Mouse (Mus musculus) left cerebral cortex, postnatal 14 days (tissue): ENCODE results near the gene Usp15. TPM values are rescaled to one million over a fixed set of nuclear protein-coding genes. Genes with fewer than 3 reads are reported as not detected.
"Not testable (repeated sequence)": the region's sequence is repeated elsewhere in the genome, so short reads cannot be mapped to it uniquely, and the experiment has no call there.

Source experiments
- DNase-seq, 2 experiments: peaks; one replicate each; pipeline ENCODE4 v3.0.0; 2021 to 2022; ENCODE audit warnings: low spot score in 2 of 2, mixed read lengths in 1 of 2
- intact Hi-C: fragments of 180-260 bp; cut with DNase I; formaldehyde crosslinking; loops from one replicate; pipeline ENCODE4 v1.15.1; 2025
- long read RNA-seq, 2 experiments: library from polyadenylated mRNA; stranded (forward); transcript quantifications; one replicate each; pipeline ENCODE4 v2.0.0; 2021
- total RNA-seq, 2 experiments: library from RNA; stranded (reverse); gene quantifications; 2 replicates each; pipeline ENCODE4 v1.2.3; 2021

Usp15 gene
- total RNA-seq, result 100 to 1,000 TPM; 101 to 113 TPM
- long read RNA-seq, experiment 1, full-length matches to known transcripts, result 81 of 92 reads
- long read RNA-seq, experiment 1, partial matches to known transcripts, result 3 of 92 reads
- long read RNA-seq, experiment 1, other reads (novel, unspliced or antisense), result 8 of 92 reads
- long read RNA-seq, experiment 2, full-length matches to known transcripts, result 59 of 70 reads
- long read RNA-seq, experiment 2, partial matches to known transcripts, result 5 of 70 reads
- long read RNA-seq, experiment 2, other reads (novel, unspliced or antisense), result 6 of 70 reads

DNA sequence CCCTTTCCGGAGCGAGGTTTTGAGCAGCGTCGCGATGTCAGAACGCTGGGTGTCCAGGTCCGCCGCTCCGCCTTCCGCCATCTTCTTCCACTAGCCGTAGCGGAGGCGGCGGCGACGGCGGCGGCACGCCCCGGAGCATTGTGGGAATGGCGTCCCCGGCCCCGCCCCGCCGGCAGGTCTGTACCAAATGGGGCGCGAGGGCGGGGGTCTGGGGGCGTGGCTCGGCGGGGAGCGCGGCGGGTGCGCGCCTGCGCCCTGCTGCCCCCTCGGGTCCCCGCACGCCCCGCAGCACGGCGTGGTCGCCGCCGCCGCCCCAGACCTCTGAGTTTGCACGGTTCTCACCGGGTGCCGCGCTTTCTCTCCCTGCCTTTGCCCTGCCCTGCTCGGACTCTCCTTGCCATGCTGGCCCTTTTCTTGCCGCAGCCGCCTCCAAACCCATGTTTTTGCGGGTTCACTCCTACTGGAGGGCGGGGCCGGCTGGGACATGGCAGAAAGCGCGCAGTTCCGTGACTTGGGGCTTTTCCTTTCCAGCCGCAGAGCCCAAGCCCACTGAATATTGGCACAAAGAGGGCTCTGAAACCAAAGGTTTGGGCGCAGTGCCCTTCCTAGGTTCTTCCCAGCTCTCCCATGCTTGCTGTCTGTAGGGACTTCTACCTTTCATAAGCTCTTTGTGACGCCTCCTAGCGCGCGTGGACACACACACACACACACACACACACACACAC is at the start of gene Usp15:
Gene Usp15, minus strand, starts transcription at position 161 of the 725 bp plus-strand sequence.
- DNase-seq, result peak; percentile 92 to 94
- intact Hi-C loops, result no loop called here

- intact Hi-C loops, result no loop called here
Measured at GRCm38 (mm10) chr10:123229420-123229819, 32.6 kb upstream of the Usp15 start.

DNA sequence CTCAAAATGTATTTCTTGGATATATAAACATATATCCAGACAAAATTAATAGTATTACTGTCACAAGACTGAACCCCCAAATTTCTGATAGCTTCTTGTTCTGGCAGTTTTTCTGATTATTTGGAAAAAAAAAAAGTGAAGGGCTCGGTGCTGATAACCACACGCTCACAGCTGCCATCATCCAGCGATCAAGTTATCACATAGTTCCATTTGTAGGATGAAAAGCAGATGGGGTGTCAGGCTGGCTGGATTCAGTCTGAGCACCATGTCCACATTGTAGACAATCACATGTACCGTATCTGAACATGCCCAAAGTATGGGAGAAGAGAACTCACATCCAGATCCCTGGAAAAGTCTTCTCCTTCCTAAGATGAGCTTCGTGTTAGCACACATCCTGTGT is 26.0 kb upstream of the Usp15 start:
- DNase-seq, result no peak
- intact Hi-C loops, result no loop called here

More at GRCm38 (mm10) chr10:123229420-123229819, 32.6 kb upstream of the Usp15 start:
- no peak for DNase-seq

GRCm38 (mm10) chr10:123209517-123209916 is 12.7 kb upstream of the Usp15 start:
- DNase-seq, result no peak
- intact Hi-C loops, result no loop called here

GRCm38 (mm10) chr10:123208336-123208735 is 11.5 kb upstream of the Usp15 start:
- intact Hi-C loops, result no loop called here
- DNase-seq, result no peak

GRCm38 (mm10) chr10:123206074-123206473 is 9.3 kb upstream of the Usp15 start:
- intact Hi-C loops, result no loop called here
- DNase-seq, result no peak

DNA sequence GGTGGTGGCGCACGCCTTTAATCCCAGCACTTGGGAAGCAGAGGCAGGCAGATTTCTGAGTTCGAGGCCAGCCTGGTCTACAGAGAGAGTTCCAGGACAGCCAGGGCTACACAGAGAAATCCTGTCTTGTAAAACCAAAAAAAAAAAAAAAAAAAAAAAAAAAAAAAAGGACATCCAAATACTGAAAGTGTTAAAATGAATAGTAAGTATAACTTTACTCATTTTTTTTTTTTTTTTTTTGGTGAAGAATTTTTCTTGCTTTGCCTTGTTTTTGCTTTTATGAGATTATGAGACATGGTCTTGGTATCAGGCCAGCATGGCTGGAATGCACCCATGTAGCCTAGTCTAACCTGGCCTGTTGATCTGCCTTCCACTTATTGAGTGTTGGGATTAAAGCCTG is 8.6 kb upstream of the Usp15 start:
- intact Hi-C loops, DNase-seq: not testable (repeated sequence)

DNA sequence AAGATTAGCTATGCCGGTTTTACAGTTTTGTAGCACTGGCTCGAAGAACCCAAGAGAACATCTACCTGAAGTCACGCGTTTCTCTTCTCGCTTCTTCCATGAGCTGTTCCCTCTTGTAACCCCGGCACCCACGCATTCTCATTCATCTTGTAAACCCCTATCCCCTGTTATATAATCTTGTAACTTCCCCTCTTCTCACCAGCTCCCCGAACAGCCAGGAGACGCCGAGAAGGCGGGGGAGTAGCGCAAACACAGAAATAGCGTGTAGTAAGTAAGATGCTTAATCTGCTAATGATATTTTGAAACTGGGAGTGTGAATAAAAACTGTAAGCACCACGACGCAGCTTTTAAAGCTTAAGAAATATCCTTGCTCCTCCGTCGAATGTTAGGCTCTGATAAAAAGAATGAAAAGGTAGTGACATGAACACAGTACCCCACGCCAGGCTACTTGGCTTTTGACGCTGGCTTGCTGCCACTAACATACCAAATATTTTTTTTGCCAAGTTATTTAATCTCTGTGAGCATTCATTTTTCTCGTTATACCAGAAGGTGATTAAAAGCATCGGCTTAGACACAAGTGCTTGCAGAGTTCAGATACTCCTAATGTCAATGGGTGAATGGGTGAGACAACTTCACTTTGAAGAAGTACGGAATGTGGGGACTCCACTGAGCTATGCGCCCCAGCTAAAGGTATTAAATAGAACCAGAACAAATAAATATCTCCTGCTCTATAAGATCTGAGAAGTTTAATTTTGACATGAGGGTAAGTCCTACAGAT is 5.4 kb upstream of the Usp15 start:
- intact Hi-C loops, result no loop called here

DNA sequence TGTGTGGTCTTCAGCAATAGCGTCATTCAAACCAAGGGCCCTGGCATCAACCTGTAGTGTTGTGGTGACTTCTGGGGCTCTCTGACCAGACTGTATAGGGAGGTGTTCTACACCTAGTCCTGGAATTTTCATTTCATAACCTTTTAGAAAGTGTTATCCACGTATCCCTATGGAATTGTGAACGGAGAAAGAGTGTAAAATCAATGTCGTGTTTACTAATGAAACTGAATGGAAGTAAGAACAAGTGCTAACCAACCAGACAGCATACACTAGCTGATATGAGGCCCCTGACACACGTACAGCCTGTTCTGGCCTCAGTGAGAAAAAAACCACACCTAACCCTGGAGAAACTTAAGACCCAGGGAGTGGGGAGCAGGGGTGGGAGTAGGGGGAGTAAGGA is 4.6 kb upstream of the Usp15 start:
- intact Hi-C loops, result no loop called here
- DNase-seq, result no peak

More for the DNA sequence above, 5.4 kb upstream of the Usp15 start:
- DNase-seq, result peak in 1 of 2 experiments; percentile 45

GRCm38 (mm10) chr10:123200996-123201395 is 4.2 kb upstream of the Usp15 start:
- intact Hi-C loops, result no loop called here
- DNase-seq, result no peak

DNA sequence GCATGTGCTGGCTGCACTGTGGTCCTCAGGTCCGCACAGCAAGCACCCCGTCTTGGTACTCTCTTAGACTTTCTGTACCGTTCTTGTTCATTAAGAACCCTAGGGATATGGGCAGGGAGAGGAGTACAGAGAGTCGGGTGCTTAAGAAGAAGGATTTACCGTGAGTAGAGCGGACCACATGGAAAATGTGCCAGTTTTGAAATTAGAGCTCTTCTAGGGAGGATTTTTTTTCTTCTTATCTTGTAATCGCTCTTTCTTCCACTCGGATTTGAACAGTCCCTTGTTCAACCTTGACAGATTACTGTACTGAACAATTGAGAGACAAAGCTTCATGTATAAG is 3.5 kb upstream of the Usp15 start:
- no peak for DNase-seq
- intact Hi-C loops, result no loop called here

DNA sequence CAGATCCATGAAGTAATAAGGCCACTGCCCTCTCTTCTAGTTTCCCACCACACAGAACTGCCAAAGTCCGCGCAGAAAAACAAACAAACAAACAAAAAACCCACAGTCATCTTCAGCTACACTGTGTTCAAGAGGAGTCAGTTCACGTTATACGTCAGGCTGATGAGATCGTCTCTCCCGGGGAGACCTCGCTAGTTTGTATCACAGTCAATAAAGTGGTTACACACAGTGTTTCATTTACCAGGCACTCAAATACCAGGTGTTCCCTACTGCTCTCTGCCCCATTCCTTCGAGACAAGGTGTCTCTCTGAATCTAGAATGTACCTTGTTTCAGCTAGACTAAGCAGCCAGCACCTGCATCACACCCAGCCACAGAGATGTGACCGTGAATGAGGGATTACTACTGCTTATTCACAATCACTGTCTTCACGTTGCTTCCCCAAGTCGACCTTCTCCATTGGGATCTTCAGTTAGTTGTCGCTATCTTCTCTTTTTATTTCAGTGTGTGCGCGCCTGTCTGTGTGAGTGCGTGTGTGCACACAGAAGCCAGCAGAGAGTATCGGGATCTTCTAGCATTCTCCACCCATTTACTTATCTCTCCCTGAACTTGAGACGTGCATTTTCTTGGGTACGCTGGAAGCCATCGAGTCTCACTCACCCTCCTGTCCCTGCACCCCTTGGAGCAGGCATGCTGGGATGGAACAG is 3.0 kb upstream of the Usp15 start:
- intact Hi-C loops, result no loop called here
- DNase-seq, result no peak

GRCm38 (mm10) chr10:123199119-123199518 is 2.3 kb upstream of the Usp15 start:
- intact Hi-C loops, result no loop called here

DNA sequence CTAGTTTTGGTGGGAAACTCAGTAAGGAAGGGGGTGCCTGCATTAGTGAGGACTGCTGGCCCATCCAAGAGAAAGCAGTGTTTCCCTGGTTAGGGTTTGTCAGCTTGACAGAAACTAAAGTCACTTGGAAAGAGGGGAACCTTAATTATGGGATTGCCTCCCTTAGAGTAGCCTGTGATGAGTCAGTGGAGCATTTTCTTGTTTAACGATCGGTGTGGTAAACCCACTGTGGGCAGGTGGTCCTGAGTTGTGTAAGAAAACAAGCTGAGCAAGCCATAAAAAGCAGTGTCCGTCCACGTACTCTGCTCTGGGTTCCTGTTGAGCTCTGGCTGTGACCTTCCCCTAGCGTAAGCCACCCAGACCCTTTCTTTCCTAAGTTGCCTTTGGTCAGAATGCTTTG is 1.4 kb upstream of the Usp15 start:
- intact Hi-C loops, result no loop called here

More at GRCm38 (mm10) chr10:123199119-123199518, 2.3 kb upstream of the Usp15 start:
- no peak for DNase-seq

DNA sequence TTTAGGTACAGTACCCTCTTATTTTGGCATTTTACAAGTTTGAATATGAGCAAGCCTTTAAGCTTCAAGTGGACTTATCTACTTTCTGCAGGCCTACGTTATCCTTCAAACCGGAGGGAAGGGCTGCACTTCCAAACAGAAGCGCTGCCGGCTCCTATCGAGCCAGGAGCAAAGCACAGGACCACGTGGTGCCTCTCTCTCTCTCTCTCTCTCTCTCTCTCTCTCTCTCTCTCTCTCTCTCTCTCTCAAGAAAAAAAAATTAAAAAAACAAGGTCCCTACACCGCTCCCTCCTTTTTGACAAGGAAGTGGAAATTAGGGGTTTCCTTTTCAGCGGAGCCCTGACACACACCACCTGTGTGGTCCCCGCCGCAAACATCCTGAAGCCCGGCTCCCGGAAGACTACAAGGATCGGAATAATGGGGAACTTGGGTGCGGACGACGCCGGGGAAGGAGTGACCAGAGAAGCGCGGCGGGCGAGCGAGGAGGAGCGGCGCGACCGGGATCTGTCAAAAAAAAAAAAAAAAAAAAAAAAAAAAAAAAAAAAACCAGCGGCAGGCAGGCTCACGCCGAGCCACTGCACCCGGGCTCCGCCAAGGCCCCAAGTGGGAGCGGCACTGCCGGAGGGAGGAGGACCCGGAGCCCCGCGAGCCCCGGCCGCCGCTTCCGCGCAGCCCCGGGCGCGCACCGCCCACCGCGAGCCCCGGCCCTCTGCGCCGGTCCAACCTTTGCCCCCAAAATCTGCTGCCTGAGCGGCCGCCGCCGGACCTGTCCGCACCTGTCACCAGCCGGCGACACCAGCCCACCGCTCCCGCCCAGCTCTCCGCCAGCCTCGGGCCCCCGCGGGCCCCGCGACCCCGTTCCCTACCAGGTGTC is 597 bp downstream of the Usp15 start:
- DNase-seq, result peak; percentile 36 to 50
- intact Hi-C loops, result no loop called here

More for the DNA sequence above, 1.4 kb upstream of the Usp15 start:
- no peak for DNase-seq

GRCm38 (mm10) chr10:123195501-123195900 is 1.3 kb downstream of the Usp15 start:
- intact Hi-C loops, result no loop called here
- no peak for DNase-seq

- intact Hi-C loops, result no loop called here
- no peak for DNase-seq
Measured at GRCm38 (mm10) chr10:123191038-123191437, 5.8 kb downstream of the Usp15 start.

DNA sequence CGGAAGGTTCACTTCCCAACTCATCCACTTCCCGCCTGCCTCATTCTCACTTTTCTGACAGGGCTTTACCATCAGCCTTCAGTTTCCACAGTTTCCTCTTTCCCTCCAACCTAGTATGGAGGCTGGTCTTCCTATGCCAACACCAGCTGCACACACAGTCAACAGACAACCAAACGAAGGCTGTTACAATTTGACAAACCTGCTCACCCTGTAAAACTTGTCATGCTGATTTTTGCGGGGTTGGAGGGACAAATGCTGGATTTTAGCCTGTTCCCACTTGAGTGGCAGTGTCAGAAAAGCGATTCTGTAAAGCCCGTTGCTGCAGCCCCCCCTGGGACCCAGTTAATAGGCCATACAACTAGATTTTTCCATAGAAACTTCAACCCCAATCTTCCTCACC is 9.5 kb downstream of the Usp15 start:
- no peak for DNase-seq
- intact Hi-C loops, result no loop called here

DNA sequence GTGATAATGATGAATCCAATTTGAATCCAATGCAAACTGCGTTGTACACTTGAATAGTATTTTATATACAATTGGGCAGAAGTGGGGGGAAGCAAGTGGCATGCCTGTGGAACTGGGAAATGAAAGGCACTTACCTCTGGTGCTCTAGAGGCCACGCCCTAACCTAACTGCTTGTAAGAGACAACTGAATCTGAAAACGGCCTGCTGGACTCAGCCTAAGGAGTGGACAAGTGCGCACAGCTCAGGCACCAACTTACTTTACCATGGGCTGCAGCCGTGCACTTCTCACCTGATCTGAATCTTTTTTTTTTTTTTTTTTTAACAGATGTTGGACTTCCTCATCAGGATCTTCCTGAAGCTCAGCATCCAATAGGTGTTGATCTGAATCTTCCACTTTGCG is 10.9 kb downstream of the Usp15 start:
- no peak for DNase-seq
- intact Hi-C loops, result no loop called here
